Mouse (Mus musculus) kidney, adult 2 months (tissue): ENCODE results near the gene Git2.

Source experiments
- CTCF ChIP-seq: fragments of 200-500 bp; conservative IDR thresholded peaks from 2 replicates; pipeline ENCODE4 v1.5.1; 2011; ENCODE audit warnings: low read depth, mild to moderate bottlenecking, control low read depth, low read length, moderate library complexity, mixed read lengths; ENCODE audit not compliant: insufficient read depth, insufficient read length
- POLR2A ChIP-seq: fragments of 200-500 bp; IDR thresholded peaks from one replicate; pipeline ENCODE4 v1.6.1; 2011; ENCODE audit warnings: low read depth, low read length, control low read depth

GRCm38 (mm10) chr5:114772456-114773203, 2.7 kb downstream of the Git2 start:
- TF ChIP-seq CTCF: no peak
- TF ChIP-seq POLR2A: no peak
